Mouse (Mus musculus) liver, embryonic 14.5 days (tissue): ENCODE data around the gene Rxylt1.

ENCODE experiments used
- CTCF ChIP-seq: IDR thresholded peaks from 2 replicates; pipeline ENCODE4 v1.5.1; 2016; ENCODE audit warnings: antibody characterized with exemption, low read depth, control low read depth
- EP300 ChIP-seq: IDR thresholded peaks from 2 replicates; pipeline ENCODE4 v1.6.1; 2016; ENCODE audit warnings: antibody characterized with exemption, low read depth

DNA sequence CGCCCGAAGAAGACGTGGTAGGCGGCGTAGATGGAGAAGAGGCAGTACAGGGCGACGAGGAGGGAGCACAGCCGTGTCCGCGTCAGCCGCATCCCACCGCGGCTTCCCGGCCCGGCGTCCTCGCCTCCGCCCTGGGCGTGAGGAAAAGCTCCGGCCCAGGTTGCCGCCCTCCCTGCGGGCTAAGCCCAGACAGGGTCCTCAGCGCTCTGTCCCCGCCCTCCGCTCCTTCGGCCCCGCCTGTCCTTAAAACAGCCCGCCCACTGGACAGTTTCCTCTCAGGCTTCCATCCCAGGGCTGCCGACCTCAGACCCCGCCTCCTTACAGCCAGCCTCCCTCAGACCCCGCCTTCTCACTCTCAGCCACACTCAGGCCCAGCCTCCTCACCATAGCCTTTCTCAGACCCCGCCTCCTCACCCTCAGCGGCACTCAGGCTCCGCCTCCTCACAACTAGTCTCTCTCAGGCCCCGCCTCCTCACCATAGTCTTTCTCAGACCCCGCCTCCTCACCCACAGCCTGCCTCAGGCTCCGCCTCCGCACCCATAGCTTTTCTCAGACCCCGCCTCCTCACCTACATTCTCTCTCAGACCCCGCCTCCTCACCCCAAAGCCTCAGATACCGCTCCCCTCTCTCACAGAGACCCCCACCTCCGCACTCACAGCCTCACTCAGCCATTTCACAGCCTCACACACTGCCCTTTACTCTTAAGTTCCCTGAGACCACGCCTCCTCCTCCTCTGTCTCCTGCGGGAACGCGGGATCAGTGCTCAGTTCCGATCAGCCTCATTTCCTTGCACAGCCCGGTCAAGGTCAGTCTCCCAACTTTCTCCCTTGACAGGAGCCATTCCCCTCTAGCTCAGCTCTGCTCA, at the start of gene Rxylt1:
- TF ChIP-seq CTCF = no peak
- no peak for TF ChIP-seq EP300
